22 mouse cellular contexts compared by ENCODE assay signal in the genomic region with DNA sequence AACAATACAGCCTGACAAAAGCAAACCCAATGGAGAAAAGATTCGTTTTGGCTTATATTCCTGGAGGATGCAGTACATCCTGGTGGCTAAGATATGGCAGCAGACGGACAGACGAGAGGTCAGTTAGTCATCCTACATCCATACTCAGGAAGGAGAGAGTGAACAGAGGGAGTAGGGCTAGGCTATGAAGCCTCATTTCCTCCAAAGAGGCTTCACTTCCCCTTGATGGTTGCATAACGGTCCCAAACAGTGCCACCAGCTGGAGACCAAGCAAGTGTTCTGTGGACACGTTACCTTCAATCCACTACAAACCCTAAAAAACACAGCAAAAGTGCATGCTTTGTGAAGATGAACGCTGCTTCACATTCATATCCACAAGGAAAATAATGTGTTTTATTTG.
"Had no signal": no experiment of that assay in that cellular context is flagged by ENCODE, and none has a peak within 500 bp of the region (broad histone marks: within the 10 kb centered on the region; RNA-seq: fewer than 3 reads in every experiment).

No protein-coding gene starts in this region.

- H3K27me3 ChIP-seq: heart, embryonic 12.5 days; hindbrain, embryonic 13.5 days; hindbrain, embryonic 15.5 days; limb, embryonic 13.5 days; limb, embryonic 15.5 days; liver, embryonic 12.5 days had no signal

- ATAC-seq: hindbrain, postnatal 0 days; intestine, embryonic 16.5 days; liver, embryonic 12.5 days had no signal

- H3K27ac ChIP-seq: heart, embryonic 10.5 days; hindbrain, embryonic 13.5 days; hindbrain, embryonic 15.5 days; hindbrain, postnatal 0 days; limb, embryonic 13.5 days; limb, embryonic 15.5 days; liver, embryonic 12.5 days; liver, embryonic 14.5 days had no signal

- H3K9me3 ChIP-seq: heart, embryonic 10.5 days; heart, embryonic 12.5 days; hindbrain, embryonic 13.5 days; hindbrain, embryonic 15.5 days; limb, embryonic 13.5 days; limb, embryonic 15.5 days; liver, embryonic 12.5 days had no signal

- H3K4me2 ChIP-seq: heart, embryonic 12.5 days; hindbrain, embryonic 13.5 days; hindbrain, embryonic 15.5 days; limb, embryonic 13.5 days; limb, embryonic 15.5 days; liver, embryonic 12.5 days had no signal

- H3K4me3 ChIP-seq: heart, embryonic 10.5 days; heart, embryonic 12.5 days; hindbrain, embryonic 13.5 days; hindbrain, embryonic 15.5 days; limb, embryonic 13.5 days; limb, embryonic 15.5 days; liver, embryonic 12.5 days had no signal

- H3K9ac ChIP-seq: heart, embryonic 12.5 days; hindbrain, embryonic 13.5 days; hindbrain, embryonic 15.5 days; limb, embryonic 13.5 days; limb, embryonic 15.5 days; liver, embryonic 12.5 days; liver, embryonic 14.5 days had no signal

- H3K4me1 ChIP-seq: heart, embryonic 10.5 days; heart, embryonic 12.5 days; hindbrain, embryonic 13.5 days; hindbrain, embryonic 15.5 days; limb, embryonic 13.5 days; limb, embryonic 15.5 days; liver, embryonic 12.5 days had no signal

- DNase-seq: gastrocnemius, postnatal 14 days; gastrocnemius, postnatal 36 days; heart, adult 18-20 months; heart, postnatal 10 days; heart, postnatal 36 days; kidney, adult 11 months; kidney, adult 2 months; kidney, postnatal 10 days; kidney, postnatal 36 days; layer of hippocampus, adult 9-11 months; layer of hippocampus, postnatal 36 days; left cerebral cortex, postnatal 4 days had no signal

- H3K36me3 ChIP-seq: heart, embryonic 10.5 days; heart, embryonic 12.5 days; hindbrain, embryonic 13.5 days; hindbrain, embryonic 15.5 days; limb, embryonic 13.5 days; limb, embryonic 15.5 days; liver, embryonic 12.5 days had no signal
